Mouse (Mus musculus): ENCODE data around the gene Gm11032. TPM values are rescaled to one million over a fixed set of nuclear protein-coding genes. Genes with fewer than 3 reads are reported as not detected.

Gene Gm11032
- polyA plus RNA-seq, 1 experiment from 2014 or later: not detected

DNA sequence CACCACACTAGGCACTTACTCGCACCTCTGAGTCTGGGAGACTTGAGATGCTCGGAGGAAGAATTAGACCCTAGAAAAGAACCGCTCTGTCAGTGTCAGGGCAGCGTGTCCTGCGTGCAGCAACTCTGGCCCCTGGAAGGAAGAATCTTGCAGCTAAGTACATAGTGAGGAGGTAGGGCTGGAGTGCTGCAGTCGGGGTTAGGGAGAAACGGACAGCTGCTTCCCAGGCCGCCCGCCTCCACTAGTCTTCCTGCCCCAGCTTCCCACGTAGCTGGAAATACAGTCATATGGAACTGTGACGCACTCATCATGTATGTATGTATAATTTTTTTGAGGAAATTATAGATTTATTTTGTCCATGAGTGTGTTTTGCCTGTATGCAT lies 42.6 kb downstream of the Gm11032 start:
- DNase-seq (ENCODE audit: low spot score): no peak
- 92% methylated on average over 11 of the region's 11 CpGs for WGBS
- no peaks in the 10 kb centered on the region for H3K9me3 ChIP-seq
- no peaks in the 10 kb centered on the region for H3K4me1 ChIP-seq (replicated peaks)
- no peaks in the 10 kb centered on the region for H3K27me3 ChIP-seq (ENCODE audit: insufficient read depth, poor library complexity, severe bottlenecking)
- H3K27ac ChIP-seq: no peak overlapping the region
- H3K4me3 ChIP-seq: no peak overlapping the region
- peaks cover 77% of the 10 kb centered on the region for H3K36me3 ChIP-seq

Other genes starting within 250 kb of the Gm11032 start
- 0.07 TPM in 1 of 2 replicates, not detected in the other for gene Hormad2, start 179.0 kb upstream of the Gm11032 start, polyA plus RNA-seq (2016; fragmentation: Nextera tagmentation; extraction: Ambion mirVana)
- 28.1 and 31.7 TPM in 2 replicates for gene Mtmr3, start 25.2 kb upstream of the Gm11032 start, polyA plus RNA-seq (2016; fragmentation: Nextera tagmentation; extraction: Ambion mirVana)
- gene Ascc2, start 17.7 kb downstream of the Gm11032 start, polyA plus RNA-seq (2016; fragmentation: Nextera tagmentation; extraction: Ambion mirVana): 33.9 and 35.9 TPM in 2 replicates
- 696 and 709 TPM in 2 replicates for gene Uqcr10, start 84.3 kb downstream of the Gm11032 start, polyA plus RNA-seq (2016; fragmentation: Nextera tagmentation; extraction: Ambion mirVana)
- gene Zmat5, start 84.6 kb downstream of the Gm11032 start, polyA plus RNA-seq (2016; fragmentation: Nextera tagmentation; extraction: Ambion mirVana): 84.0 and 104 TPM in 2 replicates
- gene Cabp7, start 126.7 kb downstream of the Gm11032 start, polyA plus RNA-seq (2016; fragmentation: Nextera tagmentation; extraction: Ambion mirVana): 0.61 and 1.4 TPM in 2 replicates
- gene Nf2, start 229.5 kb downstream of the Gm11032 start, polyA plus RNA-seq (2016; fragmentation: Nextera tagmentation; extraction: Ambion mirVana): 58.6 and 61.1 TPM in 2 replicates